Mouse (Mus musculus) ovary, adult 18-20 months (tissue): ENCODE data around the gene Rps6ka5.
A peak's percentile ranks its signal among the peaks of the same experiment; 100 is the strongest.

Experiments used
- DNase-seq: peaks from one replicate; pipeline ENCODE4 v3.0.0; 2022; ENCODE audit warnings: low spot score, mixed read lengths

The Rps6ka5 gene

GRCm38 (mm10) chr12:100655972-100656371 is 70.8 kb downstream of the Rps6ka5 start:
- DNase-seq: no peak

DNA sequence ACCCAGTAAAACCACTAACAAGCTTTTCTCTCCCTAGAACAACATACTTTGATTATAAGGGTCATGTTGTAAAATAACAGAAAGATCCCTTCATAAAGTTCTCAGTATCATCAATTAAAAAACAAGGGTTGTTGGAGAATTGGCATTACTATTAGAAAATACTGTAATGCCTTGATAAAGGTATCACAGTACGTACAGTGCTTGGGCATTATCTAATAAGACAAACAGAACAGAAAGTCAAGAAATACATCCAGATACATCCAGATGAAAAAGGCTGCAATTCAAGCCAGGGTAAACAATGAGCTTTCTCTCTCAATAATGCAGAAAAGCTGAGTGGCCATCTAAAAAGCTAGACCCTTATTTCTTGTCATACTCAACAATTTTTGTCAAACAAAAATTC is 84.8 kb downstream of the Rps6ka5 start:
- no peak for DNase-seq

- no peak for DNase-seq
Measured at GRCm38 (mm10) chr12:100640726-100641125, 86.1 kb downstream of the Rps6ka5 start.

DNA sequence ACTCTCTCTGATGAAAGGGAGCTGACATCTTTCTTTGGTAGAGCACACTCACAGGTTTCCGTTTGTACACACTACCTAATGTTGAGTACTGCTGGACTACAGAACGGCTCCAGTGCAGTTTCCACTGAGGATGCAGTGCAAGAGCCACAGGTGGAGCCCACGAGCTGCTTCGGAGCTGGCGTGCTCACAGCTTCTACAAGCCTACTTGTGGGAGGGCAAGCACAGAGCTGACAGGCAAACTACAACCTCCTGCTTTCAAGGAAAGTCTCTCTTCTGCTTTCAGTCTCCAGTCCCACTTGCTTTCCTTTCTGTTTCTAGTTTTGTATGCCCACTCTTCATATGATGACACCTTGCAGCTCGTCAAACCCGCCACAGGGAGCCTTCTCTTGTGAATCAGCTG is 87.1 kb downstream of the Rps6ka5 start:
- DNase-seq: peak; percentile 16

- no peak for DNase-seq
Measured at GRCm38 (mm10) chr12:100637886-100638285, 88.9 kb downstream of the Rps6ka5 start.

DNA sequence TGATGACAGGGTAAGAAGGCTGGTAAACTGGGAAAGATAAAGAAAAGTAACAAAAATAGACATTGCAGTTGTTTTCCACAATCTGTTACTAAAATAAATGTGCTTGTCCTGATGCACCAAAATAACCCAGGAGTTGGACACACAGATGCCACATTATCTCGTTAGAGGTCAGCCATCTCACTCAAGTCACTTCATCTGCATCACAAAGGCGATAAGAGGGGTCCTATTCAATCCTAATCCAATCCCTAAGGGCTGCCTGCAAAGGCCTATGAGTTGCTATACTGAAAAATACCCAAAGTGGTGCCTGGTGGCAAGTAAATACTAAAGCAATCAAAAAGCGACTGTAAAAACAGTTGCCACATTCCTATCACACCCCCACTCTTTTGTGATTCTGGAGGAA is 90.0 kb downstream of the Rps6ka5 start:
- DNase-seq: no peak

DNA sequence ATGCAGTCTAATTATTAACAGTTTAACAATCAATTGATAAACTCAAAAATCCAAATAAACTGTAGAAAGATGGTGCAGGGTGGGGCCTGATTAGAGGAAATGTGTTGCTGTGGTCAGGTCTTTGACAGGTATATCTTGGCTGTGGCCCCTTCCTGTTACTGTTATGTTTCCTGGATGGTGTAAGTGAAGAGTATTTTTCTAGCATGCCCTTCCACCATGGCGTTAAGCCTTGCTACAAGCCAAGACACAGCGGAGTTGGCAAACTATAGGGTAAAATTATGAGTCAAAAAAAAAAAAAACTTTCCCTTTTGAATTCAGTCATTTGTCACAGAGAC is 90.5 kb downstream of the Rps6ka5 start:
- DNase-seq: no peak

DNA sequence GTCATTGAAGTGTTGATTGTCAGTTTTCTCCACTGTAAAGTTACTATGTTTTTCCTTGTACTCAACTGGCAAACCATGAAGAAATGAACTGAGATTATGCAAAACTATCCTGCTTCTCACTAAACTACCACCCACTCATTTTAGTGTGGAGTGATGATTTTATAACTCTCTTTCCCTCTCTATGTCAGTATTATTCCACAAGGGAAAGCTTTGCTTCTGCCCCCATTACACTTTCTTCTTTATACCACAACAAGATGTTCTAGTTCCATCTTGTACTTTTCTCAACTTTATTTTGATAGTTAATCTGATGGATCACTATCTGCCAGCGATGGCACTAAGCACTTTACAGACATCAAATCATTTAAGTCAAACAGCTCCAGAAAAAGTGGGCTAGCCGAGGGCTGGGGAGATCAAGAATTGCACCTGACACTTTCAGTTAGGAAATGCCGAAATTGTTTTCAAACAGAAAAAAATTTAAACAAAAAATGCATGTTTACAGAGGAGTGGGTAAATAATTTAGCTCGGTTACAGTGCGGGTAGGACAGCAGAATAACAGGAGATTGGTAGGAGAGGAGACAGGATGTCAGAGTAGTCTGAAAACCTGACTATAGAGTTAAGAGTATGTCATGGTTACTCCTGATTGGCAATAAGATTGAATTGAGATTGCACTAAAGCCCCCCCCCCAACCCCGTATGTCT is 91.0 kb downstream of the Rps6ka5 start:
- no peak for DNase-seq

DNA sequence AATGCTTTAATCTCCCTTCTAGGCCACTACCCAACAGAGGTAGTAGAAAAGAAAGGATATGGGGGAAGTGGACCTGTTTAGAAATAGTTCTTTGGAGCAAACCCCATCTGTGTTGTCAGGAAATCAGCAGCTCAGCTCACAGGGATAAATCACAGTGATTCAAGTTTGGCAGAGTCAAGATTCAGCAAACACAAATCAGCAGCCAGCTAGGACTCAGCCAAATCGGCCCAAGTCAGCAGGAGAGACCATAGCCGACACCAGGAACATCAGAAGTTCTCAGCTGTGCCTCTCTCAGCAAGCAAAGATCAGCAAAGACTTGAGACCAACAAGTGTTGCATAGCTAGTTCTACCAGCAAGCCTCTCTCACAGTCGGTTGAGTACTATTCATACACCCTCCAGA is 93.6 kb downstream of the Rps6ka5 start:
- DNase-seq: no peak

GRCm38 (mm10) chr12:100631286-100631685 is 95.5 kb downstream of the Rps6ka5 start:
- DNase-seq: no peak

DNA sequence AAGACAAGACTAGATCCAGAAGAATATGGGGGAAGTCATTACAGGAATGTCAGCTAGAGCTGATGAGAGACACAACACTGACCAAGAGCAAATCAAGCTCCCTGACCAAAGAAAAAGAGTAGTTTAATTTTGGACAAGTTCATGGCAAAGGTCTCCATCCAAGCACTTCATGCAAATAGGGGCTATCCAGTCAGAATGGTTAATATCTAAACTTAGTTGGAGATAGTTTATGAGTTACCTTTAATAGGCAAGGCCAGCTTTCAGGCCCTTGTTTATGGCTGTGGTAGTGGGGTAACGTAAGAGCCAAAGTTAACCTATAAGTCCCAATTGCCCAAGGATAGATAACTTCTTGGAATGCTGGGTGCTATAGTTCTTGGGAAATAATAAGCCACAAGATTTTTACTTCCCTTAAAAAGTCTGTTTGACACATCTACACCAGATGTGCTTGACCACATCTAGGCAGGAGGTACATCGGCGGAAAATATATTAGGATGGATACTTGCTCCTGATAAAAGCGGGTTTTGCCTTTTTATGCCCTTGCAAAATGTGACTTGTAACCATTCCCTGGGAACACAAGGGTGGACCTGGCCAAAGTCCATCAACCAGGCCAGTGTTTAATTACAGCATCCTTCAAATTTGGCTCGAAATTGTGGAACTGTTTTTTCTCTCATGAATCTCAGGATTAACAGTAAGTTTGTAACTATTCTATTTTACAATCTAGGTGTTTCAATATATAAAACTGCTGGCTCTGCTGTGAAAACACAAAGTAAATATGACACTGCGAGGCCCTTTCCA is 97.5 kb downstream of the Rps6ka5 start:
- no peak for DNase-seq

DNA sequence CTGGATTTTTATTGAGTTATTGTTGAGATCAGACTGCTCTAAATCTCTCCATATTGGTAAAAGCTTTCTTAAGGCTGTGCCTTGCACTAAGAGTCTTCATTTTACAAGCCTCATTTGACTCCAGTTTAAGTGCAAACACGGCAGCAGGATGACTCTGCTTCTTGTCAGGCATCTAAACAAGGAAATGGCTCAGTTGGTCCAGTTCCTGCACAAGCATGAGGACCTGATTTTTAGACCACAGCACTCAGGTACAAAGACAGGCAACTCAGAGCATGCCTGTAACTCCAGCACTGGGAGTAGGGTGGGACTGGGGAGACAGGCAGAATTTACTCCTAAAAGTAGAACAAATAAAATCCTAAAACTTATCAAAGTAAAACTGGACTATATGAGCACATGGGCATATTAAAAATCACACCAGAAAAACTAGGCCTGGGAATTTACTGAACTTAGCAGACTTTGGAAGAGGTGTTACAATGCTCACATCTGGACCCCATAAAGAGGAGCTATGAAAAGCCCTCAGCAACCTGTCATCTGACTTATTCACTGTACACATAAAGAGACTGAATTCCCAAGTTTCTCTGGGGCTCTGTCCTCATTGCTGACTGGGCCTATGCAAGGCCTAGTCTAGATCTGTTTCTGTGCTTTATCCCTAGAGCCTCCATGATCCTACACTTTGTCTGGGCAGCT is 99.6 kb downstream of the Rps6ka5 start:
- no peak for DNase-seq

GRCm38 (mm10) chr12:100626273-100626990 is 100.4 kb downstream of the Rps6ka5 start:
- DNase-seq: no peak

- DNase-seq: no peak
Measured at GRCm38 (mm10) chr12:100624854-100625447, 101.8 kb downstream of the Rps6ka5 start.

GRCm38 (mm10) chr12:100615251-100615650 is 111.5 kb downstream of the Rps6ka5 start:
- DNase-seq: no peak

DNA sequence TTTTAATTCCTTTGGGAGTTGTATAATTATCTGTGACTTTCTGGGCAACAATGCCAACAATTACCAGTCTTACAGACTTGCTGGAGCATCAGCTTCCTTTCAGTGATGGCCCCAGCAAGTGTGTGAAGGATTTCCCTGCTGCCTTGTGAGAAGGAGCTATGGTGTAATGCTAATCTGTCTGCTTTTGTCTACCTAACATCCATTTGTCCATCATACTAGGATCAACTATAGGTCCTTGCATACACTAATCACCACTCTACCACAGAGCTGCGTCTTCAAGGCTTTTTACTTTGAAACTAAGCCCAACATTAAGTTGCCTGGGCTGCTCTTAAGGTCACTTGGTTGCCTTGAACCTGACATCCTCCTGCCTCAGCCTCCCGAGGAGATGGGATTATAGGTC is 112.9 kb downstream of the Rps6ka5 start:
- no peak for DNase-seq

- DNase-seq: no peak
Measured at GRCm38 (mm10) chr12:100613192-100613700, 113.5 kb downstream of the Rps6ka5 start.

DNA sequence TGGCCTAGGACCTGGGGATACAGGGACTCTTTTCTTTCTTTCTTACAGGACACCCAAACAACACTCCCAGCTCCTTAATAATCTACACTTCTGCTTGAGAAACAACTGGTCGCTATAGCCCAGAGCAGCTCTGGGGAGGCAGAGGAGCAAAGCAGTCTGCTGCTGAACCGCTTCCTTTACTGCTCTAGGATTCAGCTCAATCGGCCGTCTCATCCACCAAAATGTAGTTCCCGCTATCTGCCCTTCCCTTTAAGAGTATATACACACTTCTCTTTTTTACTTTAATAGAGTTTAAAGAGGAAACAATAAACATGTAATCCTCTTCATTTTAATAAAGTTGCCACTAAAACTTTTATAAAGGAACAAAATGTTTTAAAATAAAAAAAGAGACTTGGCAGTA is 117.0 kb downstream of the Rps6ka5 start:
- DNase-seq: no peak

DNA sequence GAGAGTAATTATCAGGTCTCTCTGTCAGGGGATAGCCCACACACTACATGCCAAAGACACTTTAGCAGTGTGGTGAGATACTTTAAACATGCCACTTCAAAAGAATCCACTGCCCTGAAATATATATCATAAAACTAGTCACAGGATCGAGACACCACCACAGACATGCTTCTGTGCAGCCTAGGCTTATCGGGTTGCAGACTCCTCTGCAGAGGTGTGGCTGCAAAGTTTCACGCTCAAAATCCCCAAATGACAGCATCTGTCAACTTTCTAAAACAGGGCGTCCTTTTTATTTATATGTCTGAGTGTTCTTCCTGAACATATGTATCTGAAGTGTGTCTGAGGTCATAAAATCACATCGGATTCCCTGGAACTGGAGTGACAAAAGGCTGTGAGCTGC is 117.7 kb downstream of the Rps6ka5 start:
- no peak for DNase-seq

GRCm38 (mm10) chr12:100606733-100607132 is 120.0 kb downstream of the Rps6ka5 start:
- DNase-seq: no peak

DNA sequence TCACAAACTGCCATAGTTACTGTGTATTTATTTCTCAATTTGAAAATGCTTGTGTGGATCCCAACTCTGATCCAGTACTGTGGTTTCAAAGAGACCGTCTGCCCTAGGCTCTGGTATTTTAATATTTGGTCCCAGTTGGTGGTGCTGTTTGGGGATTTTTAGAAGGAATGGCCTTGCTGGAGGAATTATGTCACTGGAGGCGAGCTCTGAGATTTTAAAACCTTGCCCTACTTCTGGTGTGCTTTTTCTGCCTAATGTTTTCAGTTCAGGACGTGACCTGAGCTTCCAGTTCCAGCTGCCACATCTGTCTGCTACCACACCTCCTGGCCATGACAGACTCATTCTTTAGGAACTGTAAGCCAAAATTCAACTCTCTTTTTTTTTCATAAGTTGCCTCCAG is 121.2 kb downstream of the Rps6ka5 start:
- DNase-seq: no peak

DNA sequence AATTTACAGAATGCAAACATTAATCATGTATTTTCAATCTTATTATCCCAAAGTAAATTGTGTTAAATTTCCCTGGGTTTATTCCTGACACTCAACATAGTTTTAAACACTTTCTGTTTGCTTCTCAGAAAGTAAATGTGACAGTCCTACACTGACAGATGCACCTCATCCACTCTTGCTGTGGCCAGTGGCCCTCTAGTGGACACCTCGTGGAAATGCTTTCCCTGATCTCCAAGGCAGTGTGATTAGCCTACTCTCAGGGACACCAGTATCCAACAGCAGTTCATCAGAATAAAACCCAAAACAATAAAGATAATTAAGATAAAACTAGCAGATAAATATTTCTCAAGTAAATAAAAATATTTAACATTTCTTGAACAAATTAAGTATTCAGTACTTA is 122.2 kb downstream of the Rps6ka5 start:
- peak; percentile 6 for DNase-seq
